Mouse (Mus musculus) brain, embryonic 18.5 days (tissue): ENCODE data around the gene Rbm33.

ENCODE experiments used
- DNase-seq: peaks from one replicate; pipeline ENCODE4 v3.0.0-alpha.2; 2012; ENCODE audit warnings: low read depth, low spot score

Rbm33 gene

DNA sequence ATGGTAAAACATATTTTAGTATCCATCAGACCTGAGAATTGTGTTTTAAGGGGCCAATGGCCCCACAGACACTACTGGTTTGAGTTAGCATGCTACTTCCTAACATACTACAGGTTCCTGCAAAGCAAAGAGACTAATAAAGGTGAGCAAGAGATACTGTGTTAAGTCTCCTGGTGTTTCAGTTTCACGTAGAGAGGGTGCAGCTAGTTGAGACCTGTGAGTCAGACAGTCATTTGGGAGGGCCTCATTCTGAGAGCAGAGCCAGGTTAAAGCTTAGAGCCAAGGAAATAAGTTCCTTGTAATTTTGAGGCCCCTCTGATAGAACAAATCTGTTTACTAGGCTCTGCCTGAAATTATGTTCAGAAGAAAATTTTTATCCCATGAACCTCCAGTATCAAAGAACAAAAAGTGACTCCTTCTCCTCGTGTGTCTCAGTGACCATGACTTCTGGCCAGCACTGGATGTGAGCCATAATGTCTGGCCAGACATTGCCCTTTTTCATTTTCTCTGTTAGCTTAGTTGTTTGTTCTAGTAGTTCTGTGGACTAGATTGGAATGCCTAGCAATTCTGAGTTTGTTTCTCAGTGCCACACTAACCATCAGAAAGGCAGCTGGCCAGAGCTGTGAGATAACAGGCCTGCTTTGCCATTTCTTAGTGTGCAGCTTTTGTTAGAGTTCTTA, 95.2 kb downstream of the Rbm33 start:
- no peak for DNase-seq

DNA sequence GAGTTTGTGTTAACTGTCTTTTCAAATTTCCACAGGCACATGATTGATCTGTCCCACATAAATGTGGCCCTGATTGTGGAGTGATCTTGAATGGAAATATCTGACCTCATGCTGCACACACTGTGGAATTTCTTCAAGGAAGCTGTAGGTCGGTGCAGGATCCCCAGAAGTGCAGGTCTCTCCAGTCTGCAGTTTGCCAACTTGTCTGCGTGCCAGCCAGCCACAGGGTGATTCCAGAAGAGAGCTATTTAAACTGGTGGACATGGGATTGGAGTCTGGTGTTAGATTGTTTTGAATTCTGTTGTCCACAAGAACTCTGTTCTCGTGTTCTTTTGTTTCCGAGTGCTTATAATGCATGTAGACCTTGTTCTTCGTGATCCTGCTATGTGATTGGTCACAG, 96.6 kb downstream of the Rbm33 start:
- no peak for DNase-seq

DNA sequence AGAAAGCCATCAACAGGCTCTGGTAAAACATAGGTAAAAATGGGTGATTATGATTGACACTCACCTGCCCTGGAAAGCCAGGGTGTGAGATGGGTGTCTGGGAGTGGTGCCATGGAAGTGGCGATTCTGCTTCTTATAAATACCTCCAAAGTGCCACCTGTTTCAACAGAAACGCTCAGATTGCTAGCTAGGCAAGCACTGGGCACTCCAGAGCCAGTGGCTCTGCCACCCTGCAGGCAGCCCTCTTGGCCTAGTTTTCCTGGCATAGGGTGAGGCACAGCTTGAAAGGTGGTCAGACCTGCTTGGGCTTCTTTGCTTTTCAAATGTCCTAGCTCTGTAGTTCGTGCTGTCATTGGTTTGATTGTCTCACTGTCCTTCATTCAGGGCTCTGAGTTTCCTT, 97.2 kb downstream of the Rbm33 start:
- DNase-seq, result no peak

DNA sequence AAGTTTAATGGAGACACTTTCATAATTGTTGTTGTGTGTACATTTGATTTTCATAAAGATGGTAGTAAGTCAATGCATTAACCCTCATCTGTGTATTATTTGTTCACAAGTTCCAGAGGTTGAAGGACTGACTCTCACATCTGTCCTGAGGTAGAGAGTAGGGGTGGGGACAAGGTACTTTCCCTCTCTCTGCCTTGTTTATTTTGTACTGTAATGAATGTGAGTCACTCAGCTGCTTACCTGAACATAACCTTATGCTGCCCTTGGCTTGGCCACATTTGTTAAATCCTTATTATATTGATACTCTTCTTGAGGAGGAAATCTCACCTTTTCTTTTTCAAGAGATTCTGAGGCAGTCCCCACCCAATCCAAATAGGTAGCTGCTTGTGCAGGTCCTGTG, 99.1 kb downstream of the Rbm33 start:
- DNase-seq, result no peak

DNA sequence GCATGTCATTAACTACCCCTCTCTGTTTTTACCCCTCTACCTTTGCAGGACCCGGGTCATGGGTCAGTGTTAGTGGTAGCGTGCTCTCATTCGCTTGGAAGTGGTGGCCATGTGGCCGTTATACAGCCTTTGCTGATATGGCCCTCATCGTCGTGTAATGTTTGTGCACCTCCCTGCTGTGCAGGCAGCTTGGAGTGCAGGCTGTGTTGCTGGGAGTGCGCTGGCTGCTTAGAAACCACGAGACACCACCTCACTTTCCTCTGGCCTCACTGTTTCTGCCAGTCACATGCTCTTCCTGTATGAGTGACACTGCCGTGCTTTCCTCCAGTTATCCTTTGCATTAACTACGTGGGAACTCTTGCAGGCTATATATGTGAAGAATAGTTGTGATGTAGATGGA, 101.8 kb downstream of the Rbm33 start:
- no peak for DNase-seq

DNA sequence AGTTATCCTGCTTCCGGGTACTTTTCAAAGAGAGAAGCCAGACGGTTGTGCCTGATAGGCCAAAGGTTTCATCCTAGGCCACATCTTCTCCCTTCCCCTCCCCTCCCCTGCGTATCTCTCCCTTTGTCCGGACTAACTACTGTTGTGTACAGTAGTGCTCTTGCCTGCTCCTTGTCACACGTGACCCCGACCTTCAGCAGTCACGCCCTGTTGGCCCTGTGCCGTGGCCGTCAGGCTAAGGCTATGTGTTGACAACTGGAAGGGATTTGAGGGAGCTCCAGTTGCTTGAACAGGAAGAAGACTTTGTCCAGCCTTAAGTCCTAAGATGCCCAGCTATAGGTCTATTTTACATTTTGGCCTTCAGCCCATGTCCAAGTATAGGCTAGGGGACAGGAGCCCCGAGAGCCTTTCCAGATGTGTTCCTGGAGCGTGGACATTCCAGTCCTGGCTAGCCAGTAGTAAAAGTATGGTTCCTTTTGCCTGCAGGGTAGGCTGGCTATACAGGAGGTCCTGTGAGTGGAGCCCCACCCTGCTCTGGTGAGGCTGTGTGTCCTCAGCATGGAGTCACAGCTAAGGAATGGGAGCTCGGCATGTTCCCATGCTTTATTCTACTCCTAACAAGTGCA, 102.8 kb downstream of the Rbm33 start:
- DNase-seq, result no peak

DNA sequence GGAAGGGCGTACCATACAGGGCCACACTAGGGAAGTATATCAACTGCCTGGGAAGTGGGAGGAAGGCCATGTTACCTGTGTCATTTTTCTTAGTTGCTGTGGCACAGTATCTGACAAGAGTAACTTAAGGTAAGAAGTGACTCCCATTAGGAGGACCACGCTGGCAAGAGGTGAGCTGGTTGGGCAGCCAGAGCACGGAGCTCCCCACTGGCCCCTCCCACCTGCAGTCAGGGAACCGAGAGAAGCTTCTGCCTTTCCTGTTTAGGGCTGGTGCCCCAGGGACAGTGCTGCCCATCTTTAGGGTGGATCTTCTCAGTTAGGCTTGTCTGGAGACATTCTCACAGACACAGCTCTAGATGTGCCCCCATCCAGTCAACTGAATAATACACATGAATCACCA, 106.9 kb downstream of the Rbm33 start:
- no peak for DNase-seq

DNA sequence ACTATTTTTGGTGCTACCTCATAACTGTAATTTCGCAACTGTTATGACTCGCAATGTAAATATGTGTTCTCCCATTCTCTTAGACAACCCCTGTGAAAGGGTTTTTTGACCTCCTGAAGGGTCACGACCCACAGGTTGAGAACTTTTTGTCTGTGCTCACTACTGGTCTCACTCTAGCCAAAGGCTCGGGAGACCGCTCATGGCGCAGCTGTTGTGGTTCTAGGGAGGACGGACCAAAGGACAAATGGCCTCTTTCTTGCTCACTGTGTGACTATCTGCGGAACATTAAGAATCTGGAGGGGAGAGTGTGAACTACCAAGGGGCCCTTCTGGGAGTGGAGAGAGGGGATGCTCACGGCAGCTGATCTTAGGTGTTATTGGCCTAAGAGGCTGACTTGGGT, 109.0 kb downstream of the Rbm33 start:
- no peak for DNase-seq

DNA sequence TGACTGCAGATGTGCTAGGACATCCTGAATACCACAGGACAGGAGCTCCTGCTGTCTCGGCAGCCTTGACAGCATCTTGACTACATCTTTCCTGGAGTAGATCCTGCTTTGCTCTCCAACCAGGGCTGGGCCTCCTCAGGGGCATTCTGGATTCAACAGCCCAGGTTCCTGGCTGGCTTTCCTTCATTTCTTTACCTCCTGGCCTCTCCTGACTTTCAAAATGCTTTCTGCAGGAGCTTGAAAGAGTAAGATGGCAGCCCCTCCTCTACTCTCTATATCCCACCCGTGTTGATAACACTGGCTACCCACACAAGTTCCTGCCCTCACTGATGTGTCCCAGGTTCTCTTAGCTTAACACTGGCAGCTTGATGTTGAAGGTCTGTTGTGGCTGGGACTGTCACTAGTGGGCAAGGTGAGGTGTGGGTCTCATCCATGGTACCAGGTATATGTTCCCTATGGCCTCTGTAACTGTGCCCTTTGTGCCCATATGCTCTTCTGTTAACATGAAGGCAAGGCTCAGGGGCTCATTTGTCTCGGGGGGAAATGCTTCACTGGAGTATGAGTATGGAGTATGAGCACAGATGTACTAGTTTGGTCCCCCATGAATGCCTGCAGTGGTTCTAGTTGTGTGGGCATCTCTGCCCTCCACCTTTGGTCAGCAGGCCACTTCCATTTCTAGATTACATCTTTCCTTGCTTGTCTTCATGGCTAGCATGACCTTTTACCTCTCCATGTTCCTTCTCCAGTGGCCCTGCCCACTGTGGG, 133.4 kb downstream of the Rbm33 start:
- no peak for DNase-seq

DNA sequence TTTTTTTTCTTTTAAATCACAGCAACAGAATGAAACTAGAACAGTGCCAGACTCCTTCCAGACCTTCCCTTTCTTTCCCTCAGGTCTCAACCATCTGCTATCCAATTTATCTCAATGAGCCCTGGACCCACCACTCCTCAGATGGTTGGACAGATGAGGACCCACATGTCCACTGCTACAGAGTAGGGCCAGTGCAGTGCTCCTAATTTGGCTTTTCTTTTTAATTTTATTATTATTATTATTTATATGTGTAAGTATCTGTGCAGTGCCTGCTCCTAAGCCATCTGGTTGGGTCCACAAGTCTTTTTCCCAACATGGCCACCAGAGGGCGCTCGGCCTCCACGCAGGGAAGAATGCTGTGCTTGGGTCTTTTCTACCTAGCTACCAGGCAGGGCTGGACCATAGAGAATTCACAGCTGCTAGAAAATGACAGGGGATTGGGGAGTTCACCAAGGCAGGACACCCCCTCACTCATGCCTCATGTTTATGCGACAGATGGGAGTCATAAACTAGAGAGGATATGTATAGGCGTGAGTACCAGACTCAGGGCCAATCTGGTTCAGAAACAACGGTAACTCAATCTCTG, 134.2 kb downstream of the Rbm33 start:
- DNase-seq, result no peak

DNA sequence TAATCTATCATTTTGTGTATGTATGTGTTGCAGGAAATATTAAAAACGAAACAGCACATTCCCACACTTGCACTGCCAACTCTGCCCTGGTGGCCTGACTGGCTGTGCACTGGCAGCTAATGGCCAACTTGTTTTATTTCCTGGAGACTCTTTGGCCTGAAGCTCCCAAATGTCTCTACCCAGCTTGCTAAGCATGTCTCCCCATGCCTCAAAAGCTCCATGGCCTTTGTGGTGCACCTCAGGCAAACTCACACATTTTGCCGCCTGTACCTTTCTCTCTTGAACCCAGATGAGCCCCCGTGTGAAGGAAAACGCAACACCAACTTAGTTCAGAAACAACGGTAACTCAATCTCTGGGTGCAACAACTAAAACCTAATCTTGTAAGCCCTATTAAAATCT, 136.2 kb downstream of the Rbm33 start:
- DNase-seq, result no peak

DNA sequence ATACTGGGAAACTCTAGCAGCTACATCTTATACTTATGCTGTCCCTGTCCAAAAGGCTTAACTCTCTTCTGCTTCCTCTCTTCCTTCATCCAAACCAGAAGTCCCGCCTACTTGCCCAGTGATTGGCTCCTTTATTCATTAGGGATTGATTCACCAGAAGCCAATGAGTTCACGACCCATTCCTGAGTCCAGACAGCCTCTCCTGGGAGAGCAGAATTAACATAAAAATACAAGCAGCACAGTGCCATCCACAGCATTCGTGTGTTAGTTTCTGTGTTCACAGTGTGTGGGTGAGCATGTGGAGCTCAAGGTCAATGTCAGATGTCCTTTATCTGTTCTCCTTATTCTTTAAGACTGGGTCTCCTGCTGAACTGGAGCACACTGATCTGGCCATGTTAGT, 136.6 kb downstream of the Rbm33 start:
- no peak for DNase-seq

DNA sequence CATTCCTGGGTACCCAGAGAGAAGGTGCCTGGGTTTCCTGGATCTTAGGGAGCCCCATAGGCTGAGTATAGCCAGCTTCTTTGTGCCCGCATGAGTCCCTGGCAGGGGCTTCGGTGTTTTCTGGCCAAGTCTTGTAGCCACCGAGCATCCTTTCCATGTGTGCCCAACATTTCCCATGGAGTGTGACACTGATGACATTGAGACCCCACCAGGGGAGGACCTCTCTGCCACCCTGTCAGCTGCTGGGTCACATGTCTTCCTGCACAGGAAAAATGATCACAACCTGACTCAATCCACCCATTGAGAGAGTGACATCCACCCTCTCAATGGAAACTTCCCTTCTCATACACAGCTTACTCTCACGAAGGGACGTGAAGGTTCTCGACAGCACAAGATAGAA, 137.6 kb downstream of the Rbm33 start:
- DNase-seq, result no peak

DNA sequence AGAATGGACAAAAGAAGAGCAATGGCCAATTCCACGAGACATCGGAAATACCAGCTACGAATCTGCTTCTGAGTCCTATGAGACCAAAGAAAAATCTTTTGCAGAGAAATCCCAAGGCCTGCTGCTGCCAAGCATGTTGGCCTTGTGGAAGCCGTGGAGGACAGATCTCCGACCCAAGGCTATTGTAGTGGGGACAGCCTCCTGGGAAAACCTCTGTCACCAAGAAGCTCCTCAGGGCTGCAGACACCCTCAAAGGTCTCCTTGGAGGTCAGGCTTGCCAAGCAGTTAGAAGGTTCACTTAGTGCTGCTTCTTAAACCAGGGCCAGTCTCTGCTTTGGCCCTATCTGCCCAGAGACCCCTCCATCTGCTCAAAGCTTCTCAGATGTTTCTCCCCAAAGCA, 138.8 kb downstream of the Rbm33 start:
- no peak for DNase-seq

DNA sequence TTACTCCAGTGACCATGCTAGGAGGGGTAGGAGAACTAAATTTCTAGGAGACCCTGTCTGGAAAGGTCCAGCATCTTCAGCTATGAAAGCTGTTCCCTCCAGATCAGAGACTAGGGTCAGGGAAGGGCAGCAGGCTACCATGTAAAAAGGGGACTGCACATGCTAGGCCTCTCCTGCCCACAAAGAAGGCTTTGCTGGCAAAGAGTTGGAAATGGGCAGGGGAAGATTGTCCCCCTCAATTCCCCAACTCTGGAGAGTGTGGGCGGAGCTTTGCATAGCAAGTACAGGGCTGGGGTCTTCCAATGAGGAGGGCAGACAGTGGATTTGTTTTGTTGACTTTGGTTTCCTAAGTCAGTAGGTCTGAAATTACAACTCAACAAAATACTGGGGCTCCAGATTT, 139.4 kb downstream of the Rbm33 start:
- DNase-seq, result no peak

DNA sequence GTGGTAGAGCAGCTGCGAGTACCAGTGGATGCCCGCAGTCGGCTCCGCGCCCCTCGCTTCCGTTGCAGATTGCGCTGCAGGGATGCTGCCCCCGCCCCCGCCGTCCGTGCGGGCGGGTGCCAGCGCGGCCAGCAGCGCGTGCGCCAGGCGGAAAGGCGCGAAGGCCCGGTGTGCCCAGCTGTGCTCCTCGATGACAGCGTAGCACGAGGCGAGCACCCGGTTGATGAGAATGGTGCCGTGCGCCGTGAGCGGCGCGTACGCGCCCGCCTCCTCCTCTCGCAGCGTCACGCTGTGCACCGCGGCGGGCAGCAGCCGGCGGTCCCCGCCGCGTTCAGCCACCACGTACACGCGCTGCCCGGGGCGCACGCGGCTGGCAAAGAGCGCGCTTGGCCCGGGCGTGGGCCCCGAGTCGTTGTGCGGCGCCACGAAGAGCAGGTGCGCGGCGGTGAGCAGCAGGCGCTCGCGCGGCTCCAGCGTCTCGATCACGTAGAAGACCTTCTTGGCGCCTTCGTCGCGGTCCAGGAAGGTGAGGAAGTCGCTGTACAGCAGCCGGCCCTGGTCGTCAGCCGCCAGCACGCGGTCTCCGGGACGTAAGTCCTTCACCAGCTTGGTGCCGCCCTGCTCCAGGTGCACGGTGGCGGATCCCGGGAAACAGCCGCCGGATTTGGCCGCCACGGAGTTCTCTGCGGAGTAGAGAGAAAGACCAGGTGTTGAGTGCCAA, 141.2 kb downstream of the Rbm33 start:
- no peak for DNase-seq

DNA sequence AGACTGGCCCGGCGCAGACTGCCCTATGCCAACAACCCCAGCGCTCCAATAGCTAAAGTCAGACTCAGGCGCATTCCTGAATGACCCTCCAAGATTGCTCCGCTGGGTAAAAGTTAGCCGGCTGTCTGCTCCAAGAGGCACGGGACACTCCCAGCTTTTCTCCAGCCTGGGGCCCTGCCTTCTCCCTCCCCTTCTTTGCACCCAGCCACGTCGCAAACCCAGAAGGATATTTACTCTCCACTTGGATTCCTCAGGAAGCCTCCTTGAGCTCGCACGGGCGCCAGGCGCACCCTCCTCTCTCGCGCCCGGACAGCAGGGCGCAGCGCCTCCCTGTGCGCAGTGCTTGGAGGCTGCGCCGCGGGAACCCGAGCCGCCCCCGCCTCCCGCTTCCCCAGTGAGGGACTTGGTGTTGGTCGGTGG, 141.9 kb downstream of the Rbm33 start:
- DNase-seq, result no peak

DNA sequence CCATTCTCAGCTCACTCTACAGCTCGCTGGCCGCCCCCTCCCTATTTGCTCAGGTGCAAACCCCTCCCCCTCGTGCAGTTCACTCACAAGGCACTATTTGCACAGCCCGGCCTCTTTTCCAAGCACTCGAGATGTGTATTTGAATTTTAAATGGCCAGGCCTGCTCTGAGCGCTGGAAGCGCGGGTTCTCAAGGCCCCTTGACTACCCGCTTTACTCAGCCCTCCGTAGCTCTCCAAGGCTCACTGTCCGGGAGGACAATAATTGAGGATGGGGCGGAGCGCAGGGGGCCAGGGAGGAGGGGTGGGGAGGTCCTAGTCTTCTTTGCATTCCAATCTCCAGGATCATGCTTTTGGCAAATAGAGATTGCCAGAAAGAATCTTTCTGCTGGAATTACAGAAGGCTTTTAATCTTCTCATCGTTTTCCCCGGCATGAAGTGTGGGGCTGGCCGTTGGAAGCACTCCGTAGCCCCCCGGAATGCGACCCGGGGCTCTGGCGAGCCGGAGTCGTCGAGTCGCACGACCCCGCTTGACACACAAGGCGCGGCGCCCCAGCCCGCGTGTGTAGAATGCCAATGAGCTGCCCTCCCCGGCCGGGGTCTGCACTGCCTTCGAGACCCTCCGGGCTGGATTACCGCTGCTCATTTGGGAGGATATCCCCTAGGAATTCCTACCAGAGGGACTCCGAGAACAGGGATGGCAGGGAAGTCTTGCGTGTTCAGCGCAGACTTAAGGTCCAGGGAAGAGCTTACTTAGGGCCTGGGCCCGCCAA, 142.7 kb downstream of the Rbm33 start:
- DNase-seq, result no peak

DNA sequence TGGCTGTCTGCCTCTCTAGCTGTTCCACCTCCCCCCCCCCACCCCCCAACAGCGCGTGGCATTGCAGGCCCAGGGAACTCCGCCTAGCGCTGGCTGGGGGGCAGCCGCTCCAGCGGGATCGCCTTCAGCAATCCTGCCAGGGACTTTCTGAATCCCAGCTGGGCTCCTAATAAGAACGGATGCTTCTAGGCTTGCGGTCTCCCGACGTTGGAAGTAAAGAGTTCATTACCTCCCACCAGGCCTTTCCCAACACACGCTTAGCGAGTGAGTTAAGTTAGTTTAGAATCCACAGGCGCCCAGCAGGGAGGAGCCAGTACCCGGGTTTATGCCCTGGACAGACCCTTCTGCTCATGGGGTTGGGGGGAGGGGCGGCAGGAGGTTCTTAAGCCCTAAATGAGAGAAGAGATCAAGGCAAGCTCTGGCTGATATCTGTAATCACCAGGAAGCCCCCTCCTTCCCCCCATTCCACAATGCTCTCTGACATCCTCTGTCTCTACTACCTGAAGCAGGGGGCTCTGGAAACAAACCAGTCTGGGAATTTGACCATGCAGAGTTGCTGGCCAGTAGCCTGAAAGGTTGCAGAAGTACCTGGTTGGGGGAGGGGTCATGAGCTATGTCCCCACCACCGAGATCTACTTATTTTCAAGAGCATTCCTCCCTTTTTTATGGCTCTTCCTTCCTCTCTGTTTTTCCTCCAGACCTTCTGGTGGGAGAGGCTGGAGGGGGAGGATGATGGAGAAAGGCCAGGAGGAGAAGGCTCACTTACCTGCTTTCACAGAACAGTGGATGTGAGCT, 143.8 kb downstream of the Rbm33 start:
- no peak for DNase-seq

DNA sequence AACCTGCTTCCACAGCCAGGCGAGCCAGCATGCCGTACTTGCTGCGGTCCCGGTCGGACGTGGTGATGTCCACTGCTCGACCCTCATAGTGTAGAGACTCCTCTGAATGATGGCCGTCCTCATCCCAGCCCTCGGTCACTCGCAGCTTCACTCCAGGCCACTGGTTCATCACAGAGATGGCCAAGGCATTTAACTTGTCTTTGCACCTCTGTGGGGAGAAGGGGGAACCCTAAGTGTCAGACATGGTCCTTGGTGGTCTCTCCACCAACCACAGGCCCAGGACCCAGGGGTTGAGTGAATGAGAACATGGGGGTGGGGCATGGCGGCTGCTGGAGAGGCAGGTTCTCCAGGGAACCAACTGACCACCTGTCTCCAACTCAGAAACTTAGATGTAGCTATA, 144.5 kb downstream of the Rbm33 start:
- no peak for DNase-seq
